Mouse (Mus musculus) midbrain, postnatal 0 days (tissue): ENCODE data around the gene Tmem216. TPM values are rescaled to one million over a fixed set of nuclear protein-coding genes. Genes with fewer than 3 reads are reported as not detected.
A peak's percentile ranks its signal among the peaks of the same experiment; 100 is the strongest.

ENCODE experiments used
- ATAC-seq: fragments of 200-750 bp; cut with Nextera tagmentation; 2 replicates; pipeline ENCODE4 v1.8.0; 2017; ENCODE audit warnings: moderate number of reproducible peaks, mild to moderate bottlenecking, moderate TSS enrichment, moderate library complexity; ENCODE audit not compliant: low FRiP score
- DNase-seq: peaks from one replicate; pipeline ENCODE4 v3.0.0-alpha.2; 2015; ENCODE audit warnings: low spot score
- H3K27ac ChIP-seq: fragments of 300-500 bp; sonication (generic); 2 replicates; pipeline ENCODE4 v1.5.1; 2014; ENCODE audit warnings: low read depth, mild to moderate bottlenecking, low read length, mixed read lengths
- H3K27me3 ChIP-seq: fragments of 300-500 bp; sonication (generic); 2 replicates; pipeline ENCODE4 v1.6.1; 2014; ENCODE audit warnings: low read length, control low read depth, mixed read lengths; ENCODE audit not compliant: insufficient read depth
- H3K36me3 ChIP-seq: fragments of 300-500 bp; sonication (generic); 2 replicates; pipeline ENCODE4 v1.6.1; 2014; ENCODE audit warnings: low read length, control low read depth, mixed read lengths; ENCODE audit not compliant: insufficient read depth
- H3K4me1 ChIP-seq: fragments of 300-500 bp; sonication (generic); 2 replicates; pipeline ENCODE4 v1.6.1; 2014; ENCODE audit warnings: mild to moderate bottlenecking, control low read depth, antibody characterized with exemption, low read length, mixed read lengths; ENCODE audit not compliant: insufficient read depth
- H3K4me2 ChIP-seq: fragments of 300-500 bp; sonication (generic); 2 replicates; pipeline ENCODE4 v1.6.1; 2014; ENCODE audit warnings: low read depth, mild to moderate bottlenecking, low read length, mixed read lengths; ENCODE audit not compliant: poor library complexity, severe bottlenecking
- H3K4me3 ChIP-seq: fragments of 300-500 bp; sonication (generic); 2 replicates; pipeline ENCODE4 v1.5.1; 2014; ENCODE audit warnings: low read depth, mild to moderate bottlenecking, low read length, moderate library complexity
- H3K9ac ChIP-seq: fragments of 300-500 bp; sonication (generic); replicated peaks from 2 replicates; pipeline ENCODE4 v1.6.1; 2014; ENCODE audit warnings: mild to moderate bottlenecking, low read length, moderate library complexity, mixed read lengths; ENCODE audit not compliant: poor library complexity, severe bottlenecking
- H3K9me3 ChIP-seq: fragments of 300-500 bp; sonication (generic); 2 replicates; pipeline ENCODE4 v1.6.1; 2016; ENCODE audit warnings: low read length, control low read depth
- CTCF ChIP-seq: IDR thresholded peaks from 2 replicates; pipeline ENCODE4 v1.5.1; 2016; ENCODE audit warnings: antibody characterized with exemption, mild to moderate bottlenecking
- WGBS: fragments of 180-500 bp; shearing (Covaris S2); extraction: QIAGEN DNeasy Blood & Tissue Kit; methylation state at CpG from one replicate; pipeline ENCODE4 v1.1.7; 2014; 5-methylcytosine and 5-hydroxymethylcytosine counted together
- polyA plus RNA-seq: library from polyadenylated mRNA; unstranded; fragments of >200 nt; fragmentation: Nextera tagmentation; extraction: Ambion mirVana; gene quantifications from 2 replicates; pipeline ENCODE4 v1.2.1, GENCODE M21; 2015
- total RNA-seq: library from RNA; depleted of rRNA; stranded (reverse); fragments of >200 nt; gene quantifications from 2 replicates; pipeline ENCODE4 v1.2.3, GENCODE M21; 2014

Gene Tmem216
- total and polyA plus RNA-seq, 2 experiments from 2014 or later: 33.8 to 41.5 TPM

GRCm38 (mm10) chr19:10576690-10577561, 20.9 kb upstream of the Tmem216 start, which contains the start of the genes Cyb561a3 and Tmem138:
Gene Cyb561a3, plus strand, starts transcription at chr19:10577172.
Gene Tmem138, minus strand, starts transcription at chr19:10577362.
- ATAC-seq: peak; percentile 94
- under 1% methylated on average over 44 of the region's 44 CpGs for WGBS
- H3K27me3 ChIP-seq: no peaks in the 10 kb centered on the region
- H3K4me1 ChIP-seq: no peaks in the 10 kb centered on the region
- peaks cover 30% of the 10 kb centered on the region for H3K36me3 ChIP-seq
- H3K4me3 ChIP-seq: peak within 1 kb of the TSS; percentile 53
- DNase-seq: peak; percentile 97
- TF ChIP-seq CTCF: peak; percentile 80
- H3K27ac ChIP-seq: peak within 1 kb of the TSS; percentile 92
- no peaks in the 10 kb centered on the region for H3K9me3 ChIP-seq
- H3K4me2 ChIP-seq: peak within 1 kb of the TSS; percentile 77
- peak within 1 kb of the TSS; percentile 65 for H3K9ac ChIP-seq

- no peak for TF ChIP-seq CTCF
- no peak for ATAC-seq
- H3K4me1 ChIP-seq: no peaks in the 10 kb centered on the region
- DNase-seq: no peak
- H3K4me2 ChIP-seq: no peak overlapping the region
- H3K27ac ChIP-seq: no peak overlapping the region
- H3K9ac ChIP-seq: no peak overlapping the region
- H3K36me3 ChIP-seq: peaks cover 43% of the 10 kb centered on the region
- H3K4me3 ChIP-seq: no peak overlapping the region
- 96% methylated on average over 6 of the region's 6 CpGs for WGBS
- no peaks in the 10 kb centered on the region for H3K27me3 ChIP-seq
- no peaks in the 10 kb centered on the region for H3K9me3 ChIP-seq
Observed at GRCm38 (mm10) chr19:10569627-10570026, 13.6 kb upstream of the Tmem216 start.

GRCm38 (mm10) chr19:10565217-10565616, 9.2 kb upstream of the Tmem216 start:
- ATAC-seq (no peak), DNase-seq (no peak)
- Histone ChIP-seq H3K9ac (no peak overlapping the region), H3K27me3 (no peaks in the 10 kb centered on the region), H3K27ac (no peak overlapping the region), H3K4me2 (no peak overlapping the region), H3K9me3 (no peaks in the 10 kb centered on the region), H3K4me1 (no peaks in the 10 kb centered on the region), H3K4me3 (no peak overlapping the region), H3K36me3 (peaks cover 10% of the 10 kb centered on the region; the same call in 1 of the 2 replicates)
- 79% methylated on average over 4 of the region's 4 CpGs for WGBS
- no peak for TF ChIP-seq CTCF

- Histone ChIP-seq H3K4me1 (no peaks in the 10 kb centered on the region), H3K4me2 (no peak overlapping the region), H3K4me3 (no peak overlapping the region), H3K9ac (no peak overlapping the region), H3K9me3 (no peaks in the 10 kb centered on the region), H3K27ac (no peak overlapping the region), H3K36me3 (0 out of 2 replicates have a peak, but pooled peaks cover 6% of the 10 kb centered on the region), H3K27me3 (no peaks in the 10 kb centered on the region)
- no peak for TF ChIP-seq CTCF
- no peak for DNase-seq
- ATAC-seq: no peak
- WGBS: 83% methylated on average over 6 of the region's 6 CpGs
Observed at GRCm38 (mm10) chr19:10564278-10564677, 8.2 kb upstream of the Tmem216 start.

- Histone ChIP-seq H3K4me1 (no peaks in the 10 kb centered on the region), H3K36me3 (no peaks in the 10 kb centered on the region), H3K4me3 (no peak overlapping the region), H3K27ac (no peak overlapping the region), H3K27me3 (no peaks in the 10 kb centered on the region), H3K9me3 (no peaks in the 10 kb centered on the region), H3K4me2 (no peak overlapping the region), H3K9ac (no peak overlapping the region)
- 67% methylated on average over 5 of the region's 5 CpGs for WGBS
- DNase-seq: no peak
- TF ChIP-seq CTCF: no peak
- no peak for ATAC-seq
Observed at GRCm38 (mm10) chr19:10562351-10562750, 6.3 kb upstream of the Tmem216 start.

GRCm38 (mm10) chr19:10561558-10562314, 5.7 kb upstream of the Tmem216 start:
- no peak overlapping the region for H3K4me2 ChIP-seq
- H3K27ac ChIP-seq: no peak overlapping the region
- H3K9me3 ChIP-seq: no peaks in the 10 kb centered on the region
- no peak for TF ChIP-seq CTCF
- DNase-seq (no peak), ATAC-seq (no peak)
- H3K36me3 ChIP-seq: no peaks in the 10 kb centered on the region
- WGBS: 67% methylated on average over 6 of the region's 6 CpGs
- H3K9ac ChIP-seq: no peak overlapping the region
- no peak overlapping the region for H3K4me3 ChIP-seq
- H3K4me1 ChIP-seq: peaks cover 2% of the 10 kb centered on the region; the same call in 1 of the 2 replicates
- no peaks in the 10 kb centered on the region for H3K27me3 ChIP-seq
